Mouse (Mus musculus) urinary bladder, adult 2 months (tissue): ENCODE data around the gene Adat3. TPM values are rescaled to one million over a fixed set of nuclear protein-coding genes. Genes with fewer than 3 reads are reported as not detected.
A peak's percentile ranks its signal among the peaks of the same experiment; 100 is the strongest.

Experiments used
- DNase-seq: peaks from one replicate; pipeline ENCODE4 v3.0.0; 2022; ENCODE audit warnings: low spot score
- polyA plus RNA-seq: library from polyadenylated mRNA; depleted of rRNA; stranded (reverse); fragments of >200 nt; gene quantifications from 2 replicates; pipeline ENCODE4 v1.2.3, GENCODE M21; 2012; rRNA removed

The Adat3 gene
- polyA plus RNA-seq, 1 experiment, result 4.3 TPM

DNA sequence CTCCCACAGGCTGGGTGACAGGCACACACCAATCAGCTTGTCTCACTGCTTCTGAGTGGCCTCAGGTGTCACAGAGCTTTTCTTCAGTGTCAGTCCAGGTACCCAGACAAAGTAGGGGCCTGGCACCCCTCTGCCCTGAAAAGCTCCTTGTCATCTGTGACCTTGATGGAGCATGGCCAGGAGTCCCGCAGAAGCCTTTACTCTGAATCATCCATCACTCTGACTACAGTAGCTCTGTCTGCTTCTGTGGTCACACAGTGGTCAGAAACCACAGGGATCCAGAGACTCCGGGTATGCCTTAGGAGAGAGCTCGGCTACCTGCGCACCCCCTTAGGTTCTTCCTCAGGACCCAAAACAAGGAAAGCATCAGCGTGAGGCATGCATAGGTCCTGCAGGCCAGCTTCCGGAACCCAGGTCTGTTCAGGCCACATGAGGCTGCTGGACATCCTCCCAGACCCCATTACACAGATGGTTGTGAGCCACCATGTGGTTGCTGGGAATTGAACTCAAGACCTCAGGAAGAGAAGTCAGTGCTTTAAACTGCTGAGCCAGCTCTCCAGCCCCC is 50.6 kb downstream of the Adat3 start:
- no peak for DNase-seq

GRCm38 (mm10) chr10:80654866-80655265 is 52.2 kb downstream of the Adat3 start:
- DNase-seq, result no peak

GRCm38 (mm10) chr10:80655406-80656129 is 52.9 kb downstream of the Adat3 start:
- DNase-seq, result no peak

GRCm38 (mm10) chr10:80656130-80656862 is 53.6 kb downstream of the Adat3 start:
- peak; percentile 81 for DNase-seq

DNA sequence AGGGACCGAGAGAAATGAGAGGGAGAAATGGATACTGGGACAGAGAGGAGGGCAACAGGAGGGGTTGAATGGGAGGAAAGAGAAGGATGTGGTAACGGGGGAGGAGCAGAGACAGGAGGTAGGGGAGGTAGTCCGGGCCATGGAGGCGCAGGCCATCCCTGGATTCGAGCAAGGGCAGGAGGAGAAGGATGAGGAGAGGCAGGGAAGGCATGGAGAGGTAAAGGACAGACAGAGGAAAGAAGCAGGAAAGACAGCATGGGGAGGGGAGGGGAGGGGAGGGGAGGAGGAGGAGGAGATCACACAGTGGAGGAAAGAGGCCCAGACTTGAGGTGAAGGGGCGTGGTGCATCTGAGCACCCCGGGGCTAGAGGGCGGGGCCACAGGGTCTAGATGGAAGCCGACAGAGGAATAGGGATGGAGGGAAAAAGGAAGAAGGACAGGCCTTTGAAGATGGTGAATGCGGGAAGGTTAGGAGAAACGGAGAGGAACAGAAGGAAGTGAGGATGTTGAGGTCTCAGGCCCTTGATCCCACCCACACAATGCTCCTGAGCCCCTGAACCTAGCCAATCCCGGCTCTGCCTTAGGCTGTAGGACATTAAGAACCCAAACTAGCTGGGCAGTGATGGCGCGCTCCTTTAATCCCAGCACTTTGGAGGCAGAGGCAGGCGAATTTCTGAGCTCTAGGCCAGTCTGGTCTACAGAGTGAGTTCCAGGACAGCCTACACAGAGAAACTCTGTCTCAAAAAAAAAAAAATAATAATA is 54.4 kb downstream of the Adat3 start, which contains the start of gene Btbd2:
Gene Btbd2 (minus strand): TSS at position 209 of the 761 bp plus-strand sequence.
- DNase-seq, result no peak

Other genes starting within 250 kb of the Adat3 start
- 4.5 and 6.4 TPM in 2 replicates for gene Plk5, start 246.4 kb upstream of the Adat3 start, polyA plus RNA-seq
- gene Mex3d, start 215.2 kb upstream of the Adat3 start, polyA plus RNA-seq, result 11.2 and 11.5 TPM in 2 replicates
- gene Mbd3, start 203.3 kb upstream of the Adat3 start, polyA plus RNA-seq, result 112 and 119 TPM in 2 replicates
- 883 and 983 TPM in 2 replicates for gene Uqcr11, start 196.1 kb upstream of the Adat3 start, polyA plus RNA-seq
- 29.7 and 35.4 TPM in 2 replicates for gene Tcf3, start 169.2 kb upstream of the Adat3 start, polyA plus RNA-seq
- not detected in 2 replicates for gene Onecut3, start 108.0 kb upstream of the Adat3 start, polyA plus RNA-seq
- 0.03 TPM in 1 of 2 replicates, not detected in the other for gene Atp8b3, start 63.8 kb upstream of the Adat3 start, polyA plus RNA-seq
- 21.2 and 26.6 TPM in 2 replicates for gene Rexo1, start 41.3 kb upstream of the Adat3 start, polyA plus RNA-seq
- gene Klf16, start 25.6 kb upstream of the Adat3 start, polyA plus RNA-seq, result 11.5 and 11.8 TPM in 2 replicates
- gene Abhd17a, start 12.5 kb upstream of the Adat3 start, polyA plus RNA-seq, result 66.0 and 67.1 TPM in 2 replicates
- gene Scamp4, start within 50 bp of the Adat3 start, polyA plus RNA-seq, result 40.3 and 46.2 TPM in 2 replicates
- gene Gm49322, start 3.1 kb downstream of the Adat3 start, polyA plus RNA-seq, result 1.3 and 1.6 TPM in 2 replicates
- gene Csnk1g2, start 20.0 kb downstream of the Adat3 start, polyA plus RNA-seq, result 153 and 158 TPM in 2 replicates
- 36.5 and 48.5 TPM in 2 replicates for gene Btbd2, start 54.2 kb downstream of the Adat3 start, polyA plus RNA-seq
- 129 and 137 TPM in 2 replicates for gene Mknk2, start 75.2 kb downstream of the Adat3 start, polyA plus RNA-seq
- gene Mob3a, start 99.1 kb downstream of the Adat3 start, polyA plus RNA-seq, result 24.5 and 29.1 TPM in 2 replicates
- gene Izumo4, start 99.3 kb downstream of the Adat3 start, polyA plus RNA-seq, result 68.7 and 88.2 TPM in 2 replicates
- 96.3 and 108 TPM in 2 replicates for gene Ap3d1, start 139.4 kb downstream of the Adat3 start, polyA plus RNA-seq
- 6.7 and 17.2 TPM in 2 replicates for gene Dot1l, start 152.3 kb downstream of the Adat3 start, polyA plus RNA-seq
- gene Sf3a2, start 195.3 kb downstream of the Adat3 start, polyA plus RNA-seq, result 47.0 and 47.7 TPM in 2 replicates
- 60.6 and 79.2 TPM in 2 replicates for gene Plekhj1, start 195.7 kb downstream of the Adat3 start, polyA plus RNA-seq
- gene Amh, start 202.4 kb downstream of the Adat3 start, polyA plus RNA-seq, result 0.40 and 0.62 TPM in 2 replicates
- gene Jsrp1, start 210.6 kb downstream of the Adat3 start, polyA plus RNA-seq, result 1.0 and 1.3 TPM in 2 replicates
- 566 and 709 TPM in 2 replicates for gene Oaz1, start 223.8 kb downstream of the Adat3 start, polyA plus RNA-seq
- not detected in 2 replicates for gene Lingo3, start 241.2 kb downstream of the Adat3 start, polyA plus RNA-seq